Mouse (Mus musculus) forebrain, embryonic 16.5 days (tissue): ENCODE results near the gene Fmo3. TPM values are rescaled to one million over a fixed set of nuclear protein-coding genes. Genes with fewer than 3 reads are reported as not detected.

ENCODE experiments used
- ATAC-seq: fragments of 200-750 bp; cut with Nextera tagmentation; 2 replicates; pipeline ENCODE4 v1.8.0; 2017; ENCODE audit warnings: mild to moderate bottlenecking, moderate library complexity
- H3K27ac ChIP-seq: fragments of 300-500 bp; sonication (generic); 2 replicates; pipeline ENCODE4 v1.5.1; 2014; ENCODE audit warnings: low read length, control low read depth
- H3K27me3 ChIP-seq: fragments of 300-500 bp; sonication (generic); replicated peaks from 2 replicates; pipeline ENCODE4 v1.6.1; 2014; ENCODE audit warnings: low read length; ENCODE audit not compliant: control insufficient read depth, insufficient read depth
- H3K36me3 ChIP-seq: fragments of 300-500 bp; sonication (generic); 2 replicates; pipeline ENCODE4 v1.6.1; 2014; ENCODE audit not compliant: control insufficient read depth, insufficient read depth
- H3K4me1 ChIP-seq: fragments of 300-500 bp; sonication (generic); replicated peaks from 2 replicates; pipeline ENCODE4 v1.6.1; 2014; ENCODE audit warnings: low read length; ENCODE audit not compliant: control insufficient read depth, insufficient read depth
- H3K4me2 ChIP-seq: fragments of 300-500 bp; sonication (generic); 2 replicates; pipeline ENCODE4 v1.6.1; 2014; ENCODE audit warnings: mild to moderate bottlenecking, low read length, control low read depth
- H3K4me3 ChIP-seq: fragments of 300-500 bp; sonication (generic); replicated peaks from 2 replicates; pipeline ENCODE4 v1.5.1; 2014; ENCODE audit warnings: mild to moderate bottlenecking, low read length, control low read depth
- H3K9ac ChIP-seq: fragments of 300-500 bp; sonication (generic); replicated peaks from 2 replicates; pipeline ENCODE4 v1.6.1; 2014; ENCODE audit warnings: low read depth, low read length, control low read depth
- H3K9me3 ChIP-seq: fragments of 300-500 bp; sonication (generic); 2 replicates; pipeline ENCODE4 v1.6.1; 2016; ENCODE audit warnings: low read length; ENCODE audit not compliant: control insufficient read depth
- WGBS: fragments of 180-500 bp; shearing (Covaris S2); extraction: QIAGEN DNeasy Blood & Tissue Kit; methylation state at CpG from one replicate; pipeline ENCODE4 v1.1.7; 2014; 5-methylcytosine and 5-hydroxymethylcytosine counted together
- polyA plus RNA-seq: library from polyadenylated mRNA; unstranded; fragments of >200 nt; fragmentation: Nextera tagmentation; extraction: Ambion mirVana; gene quantifications from 2 replicates; pipeline ENCODE4 v1.2.1, GENCODE M21; 2015

The Fmo3 gene
- polyA plus RNA-seq, 1 experiment from 2014 or later: not detected

DNA sequence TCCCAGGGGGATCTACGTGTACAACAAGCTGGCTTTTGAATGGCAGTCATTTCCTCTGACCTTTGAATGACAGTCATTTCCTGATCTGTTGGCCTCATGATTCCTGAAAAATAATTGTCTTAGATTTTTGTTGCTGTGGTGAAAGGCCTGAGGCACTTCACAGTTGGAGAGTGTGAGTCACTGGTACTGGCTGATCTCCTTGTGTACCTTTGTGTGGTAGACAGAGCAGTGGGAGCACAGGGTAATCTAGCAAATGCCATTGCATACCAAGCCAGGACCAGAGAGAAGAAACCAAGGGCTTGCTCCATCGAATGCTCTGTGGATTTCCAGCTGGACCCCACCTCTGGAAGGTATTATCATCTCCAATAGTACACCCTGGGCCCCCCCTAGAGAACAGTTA is 31.2 kb downstream of the Fmo3 start:
- Histone ChIP-seq H3K27me3 (no peaks in the 10 kb centered on the region), H3K27ac (no peak overlapping the region), H3K9ac (no peak overlapping the region), H3K4me3 (no peak overlapping the region), H3K9me3 (no peaks in the 10 kb centered on the region), H3K36me3 (no peaks in the 10 kb centered on the region), H3K4me2 (no peak overlapping the region), H3K4me1 (no peaks in the 10 kb centered on the region)
- ATAC-seq: no peak
- 56% methylated on average over 2 of the region's 2 CpGs for WGBS

GRCm38 (mm10) chr1:162949763-162950162 is 34.6 kb downstream of the Fmo3 start:
- no peaks in the 10 kb centered on the region for H3K4me1 ChIP-seq
- no peaks in the 10 kb centered on the region for H3K36me3 ChIP-seq
- no peak overlapping the region for H3K27ac ChIP-seq
- no peak for ATAC-seq
- WGBS: 97% methylated on average over 1 of the region's 1 CpGs
- no peaks in the 10 kb centered on the region for H3K27me3 ChIP-seq
- H3K4me3 ChIP-seq: no peak overlapping the region
- no peak overlapping the region for H3K9ac ChIP-seq
- no peak overlapping the region for H3K4me2 ChIP-seq
- H3K9me3 ChIP-seq: no peaks in the 10 kb centered on the region

DNA sequence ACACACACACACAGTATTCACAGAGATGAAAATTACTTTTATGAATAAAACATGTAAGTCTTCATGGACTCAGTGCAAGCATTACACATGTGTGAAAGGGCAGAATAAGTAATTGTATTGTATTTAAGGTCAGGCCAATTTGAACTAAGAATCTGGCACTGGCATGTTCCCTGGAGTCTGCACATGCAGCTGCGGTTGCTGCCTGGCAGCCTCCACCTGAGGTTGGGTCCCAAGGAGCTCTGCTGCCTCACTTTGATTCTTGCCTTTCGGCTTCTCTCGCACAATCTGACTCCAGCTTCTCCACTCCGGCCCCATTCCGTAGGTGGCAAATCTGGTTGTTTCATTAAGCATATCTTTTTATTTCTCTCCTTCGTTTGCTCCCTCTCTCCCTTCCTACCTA is 36.4 kb downstream of the Fmo3 start:
- no peaks in the 10 kb centered on the region for H3K36me3 ChIP-seq
- no peaks in the 10 kb centered on the region for H3K9me3 ChIP-seq
- ATAC-seq: no peak

GRCm38 (mm10) chr1:162946837-162947558 is 37.3 kb downstream of the Fmo3 start:
- Histone ChIP-seq H3K36me3 (no peaks in the 10 kb centered on the region), H3K27ac (no peak overlapping the region), H3K9ac (no peak overlapping the region), H3K4me1 (no peaks in the 10 kb centered on the region), H3K9me3 (no peaks in the 10 kb centered on the region), H3K4me3 (no peak overlapping the region), H3K27me3 (no peaks in the 10 kb centered on the region), H3K4me2 (no peak overlapping the region)
- WGBS: 78% methylated on average over 4 of the region's 4 CpGs
- no peak for ATAC-seq

More for the DNA sequence above, 36.4 kb downstream of the Fmo3 start:
- H3K9ac ChIP-seq: no peak overlapping the region
- no peak overlapping the region for H3K4me3 ChIP-seq
- no peaks in the 10 kb centered on the region for H3K27me3 ChIP-seq
- H3K27ac ChIP-seq: no peak overlapping the region
- H3K4me1 ChIP-seq: no peaks in the 10 kb centered on the region
- H3K4me2 ChIP-seq: no peak overlapping the region
- WGBS: 87% methylated on average over 6 of the region's 6 CpGs

DNA sequence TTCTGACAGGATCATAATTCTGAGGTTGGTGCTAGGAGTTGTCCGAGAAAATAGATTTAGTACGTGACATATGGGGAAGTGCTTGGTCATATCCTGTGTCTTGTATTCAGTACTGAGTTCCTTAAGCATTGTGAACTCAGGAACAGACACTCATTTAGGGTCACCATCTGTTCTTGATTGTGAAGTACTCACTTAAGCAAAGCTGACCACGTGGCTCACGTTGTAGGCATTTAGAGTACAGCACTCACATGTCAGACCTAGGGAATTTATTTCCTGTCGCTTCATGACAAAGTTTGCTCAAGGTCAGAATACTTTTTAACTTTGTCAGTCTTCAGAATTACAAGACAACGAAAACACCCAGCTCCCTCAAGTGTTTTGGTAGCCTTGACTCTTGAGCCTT is 40.6 kb downstream of the Fmo3 start:
- Histone ChIP-seq H3K27me3 (no peaks in the 10 kb centered on the region), H3K9me3 (no peaks in the 10 kb centered on the region), H3K27ac (no peak overlapping the region), H3K4me1 (no peaks in the 10 kb centered on the region), H3K36me3 (no peaks in the 10 kb centered on the region), H3K4me2 (no peak overlapping the region), H3K9ac (no peak overlapping the region), H3K4me3 (no peak overlapping the region)
- WGBS: 84% methylated on average over 6 of the region's 6 CpGs
- ATAC-seq: no peak

DNA sequence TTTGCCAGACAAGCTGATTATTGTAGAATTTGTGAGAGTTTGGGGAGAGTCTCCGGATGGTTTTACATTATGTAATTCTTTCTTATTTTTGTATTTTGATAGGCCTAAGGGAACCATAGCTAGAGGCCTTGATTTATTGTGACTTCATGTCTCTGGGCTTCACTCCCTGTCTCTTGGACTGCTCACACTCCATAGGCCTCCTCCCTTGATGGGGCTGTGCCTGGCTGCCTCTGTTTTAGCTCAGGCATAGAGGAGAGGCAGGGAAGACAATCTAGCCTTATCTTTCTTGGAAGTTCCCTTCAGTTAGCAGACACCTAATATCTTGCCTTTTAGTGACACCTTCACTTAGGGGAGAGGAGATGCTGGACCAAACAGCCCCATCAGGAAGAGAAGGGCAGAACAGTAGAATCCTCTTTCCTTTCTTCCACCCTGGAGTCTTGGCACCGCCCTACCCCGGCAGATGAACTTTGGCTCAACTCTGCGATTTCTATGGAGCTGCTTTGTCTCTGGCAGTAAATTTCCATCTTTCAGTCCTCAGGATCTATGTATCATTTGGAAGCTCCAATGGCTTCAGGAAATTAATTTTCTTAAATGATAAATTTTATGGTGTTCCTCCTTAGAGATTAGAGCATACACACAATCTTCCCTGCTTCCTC is 45.5 kb downstream of the Fmo3 start:
- H3K27ac ChIP-seq: no peak overlapping the region
- no peak overlapping the region for H3K9ac ChIP-seq
- H3K9me3 ChIP-seq: no peaks in the 10 kb centered on the region
- H3K4me2 ChIP-seq: no peak overlapping the region
- no peaks in the 10 kb centered on the region for H3K4me1 ChIP-seq
- 96% methylated on average over 4 of the region's 4 CpGs for WGBS
- no peaks in the 10 kb centered on the region for H3K36me3 ChIP-seq
- no peak overlapping the region for H3K4me3 ChIP-seq
- H3K27me3 ChIP-seq: no peaks in the 10 kb centered on the region
- no peak for ATAC-seq

GRCm38 (mm10) chr1:162937970-162938695 is 46.2 kb downstream of the Fmo3 start:
- Histone ChIP-seq H3K9ac (no peak overlapping the region), H3K36me3 (no peaks in the 10 kb centered on the region), H3K27ac (no peak overlapping the region), H3K4me3 (no peak overlapping the region), H3K27me3 (no peaks in the 10 kb centered on the region), H3K4me1 (no peaks in the 10 kb centered on the region), H3K4me2 (no peak overlapping the region), H3K9me3 (no peaks in the 10 kb centered on the region)
- no peak for ATAC-seq
- 70% methylated on average over 5 of the region's 5 CpGs for WGBS

GRCm38 (mm10) chr1:162937415-162937814 is 46.9 kb downstream of the Fmo3 start, which contains the start of gene Fmo6:
Fmo6 (minus strand) TSS chr1:162937515.
- Histone ChIP-seq H3K9ac (no peak within 1 kb of the TSS), H3K36me3 (no peaks in the 10 kb centered on the region), H3K4me2 (no peak within 1 kb of the TSS), H3K27me3 (no peaks in the 10 kb centered on the region), H3K4me1 (no peaks in the 10 kb centered on the region), H3K9me3 (no peaks in the 10 kb centered on the region), H3K27ac (no peak within 1 kb of the TSS), H3K4me3 (no peak within 1 kb of the TSS)
- no peak for ATAC-seq
- 84% methylated on average over 6 of the region's 6 CpGs for WGBS

DNA sequence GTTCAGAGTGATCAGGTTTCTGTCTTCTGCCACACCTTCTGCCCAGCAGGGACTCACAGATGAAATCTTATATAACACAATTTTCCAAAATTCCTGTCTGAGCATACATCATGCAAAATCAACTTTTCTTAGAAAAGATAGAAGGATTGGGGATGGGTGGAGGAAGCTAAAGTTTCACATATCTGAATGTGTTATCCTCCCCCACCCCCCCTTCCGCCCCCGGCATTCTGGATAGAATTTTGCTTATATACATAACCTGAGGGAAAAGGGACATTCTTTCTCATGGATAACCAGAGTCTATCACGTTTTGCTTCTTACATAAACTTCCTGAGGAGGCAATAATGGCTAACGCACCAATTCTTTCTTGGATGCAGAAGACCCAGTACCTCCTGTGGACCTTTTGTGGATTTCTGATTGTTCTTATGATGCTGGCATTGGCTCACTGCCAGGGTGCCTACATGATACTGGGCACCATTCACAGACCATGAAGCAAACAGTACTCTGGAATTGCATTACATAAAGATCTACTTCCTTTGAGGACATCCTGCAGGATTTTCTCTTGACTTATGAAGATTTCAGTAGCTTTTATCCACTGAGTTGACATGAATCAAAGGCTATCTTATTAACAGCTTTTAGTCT is 49.8 kb downstream of the Fmo3 start:
- no peak for ATAC-seq
- 68% methylated on average over 4 of the region's 4 CpGs for WGBS
- no peaks in the 10 kb centered on the region for H3K9me3 ChIP-seq

More for the DNA sequence above, 49.8 kb downstream of the Fmo3 start:
- Histone ChIP-seq H3K27me3 (no peaks in the 10 kb centered on the region), H3K36me3 (no peaks in the 10 kb centered on the region), H3K4me3 (no peak overlapping the region), H3K9ac (no peak overlapping the region), H3K27ac (no peak overlapping the region), H3K4me2 (no peak overlapping the region), H3K4me1 (no peaks in the 10 kb centered on the region)
